Mouse (Mus musculus) heart, adult 11 months (tissue): ENCODE measurements at regions not wholly inside any gene's neighbourhood (a gene's known extent, or its start where the extent isn't known, plus 50 kb on each side); places are given as distances from the start of the nearest gene placed in this dataset.

ENCODE experiments used
- DNase-seq: peaks from one replicate; pipeline ENCODE4 v3.0.0; 2022

DNA sequence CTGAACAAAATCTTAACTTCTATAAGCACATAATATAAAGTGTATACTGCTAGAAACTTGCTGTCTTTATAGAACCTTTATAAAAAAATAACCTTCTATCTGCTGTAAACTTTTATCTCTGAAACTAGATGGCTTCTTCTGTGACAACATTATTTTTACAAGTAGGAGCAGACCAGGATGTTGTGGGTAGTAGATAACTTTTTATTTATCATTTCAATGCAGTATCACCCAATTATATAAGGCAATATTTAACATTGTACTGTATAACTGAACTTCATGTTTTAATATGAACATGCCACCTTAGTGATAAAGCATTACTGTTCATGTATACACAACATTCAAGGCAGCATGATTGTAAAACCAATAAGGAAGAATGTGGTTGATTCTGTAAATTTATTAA is 5024.1 kb upstream of the Gm7489 start:
- DNase-seq: no peak

DNA sequence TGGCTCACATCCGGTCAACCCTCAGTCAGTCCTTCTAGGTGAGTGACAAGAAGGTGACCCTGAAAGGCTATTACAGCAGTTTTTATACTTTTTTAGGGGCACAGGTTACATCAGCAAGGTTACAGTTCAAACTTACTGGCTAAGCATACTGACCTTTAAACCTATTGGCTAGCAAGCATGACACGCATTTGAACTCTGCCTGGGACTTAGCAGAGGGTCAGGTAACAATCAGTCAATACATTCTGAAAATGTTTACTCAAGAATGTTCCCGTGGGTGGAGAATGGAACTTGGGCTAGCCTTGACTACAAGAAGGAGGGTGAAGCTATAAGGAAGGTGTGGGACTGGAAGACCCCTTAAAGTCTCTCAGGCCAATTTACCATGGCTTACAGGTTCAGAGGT is 4986.2 kb upstream of the Gm7489 start:
- DNase-seq: no peak

DNA sequence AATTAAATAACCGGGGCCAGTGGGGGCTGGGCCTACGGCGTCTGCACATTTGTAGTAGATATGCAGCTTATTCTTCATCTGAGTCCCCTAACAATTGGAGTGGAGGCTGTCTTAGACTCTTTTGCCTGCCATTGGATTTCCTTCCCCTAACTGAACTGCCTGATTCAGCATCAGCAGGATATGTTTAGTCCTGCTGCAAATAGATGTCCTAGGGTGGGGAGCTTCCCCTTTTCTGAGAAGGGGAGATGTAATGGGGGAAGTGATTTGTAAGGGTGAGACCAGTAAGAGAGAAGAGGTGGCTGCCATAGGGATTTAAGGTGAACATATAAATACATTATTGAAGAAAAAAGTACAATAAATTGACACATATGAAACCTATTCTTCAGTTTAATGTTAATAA is 4980.0 kb upstream of the Gm7489 start:
- DNase-seq: no peak

DNA sequence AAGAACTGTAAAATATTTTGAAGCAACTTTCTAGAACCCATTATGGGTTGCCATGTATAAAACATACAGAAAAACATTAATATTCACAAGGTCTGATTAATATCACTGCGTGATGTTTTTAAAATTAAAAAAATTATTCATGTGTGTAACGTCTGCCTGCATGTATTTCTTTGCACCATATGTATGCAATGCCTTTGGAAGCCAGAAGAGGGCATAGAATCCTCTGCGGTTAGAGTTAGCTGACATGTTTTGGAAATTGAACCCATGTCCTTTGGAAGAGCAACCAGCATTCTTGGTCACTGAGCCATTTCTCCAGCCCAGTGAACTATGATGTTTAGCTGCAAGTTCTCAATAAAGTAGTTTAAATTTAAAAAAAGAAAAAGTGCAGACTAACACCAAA is 4958.8 kb upstream of the Gm7489 start:
- DNase-seq: no peak

DNA sequence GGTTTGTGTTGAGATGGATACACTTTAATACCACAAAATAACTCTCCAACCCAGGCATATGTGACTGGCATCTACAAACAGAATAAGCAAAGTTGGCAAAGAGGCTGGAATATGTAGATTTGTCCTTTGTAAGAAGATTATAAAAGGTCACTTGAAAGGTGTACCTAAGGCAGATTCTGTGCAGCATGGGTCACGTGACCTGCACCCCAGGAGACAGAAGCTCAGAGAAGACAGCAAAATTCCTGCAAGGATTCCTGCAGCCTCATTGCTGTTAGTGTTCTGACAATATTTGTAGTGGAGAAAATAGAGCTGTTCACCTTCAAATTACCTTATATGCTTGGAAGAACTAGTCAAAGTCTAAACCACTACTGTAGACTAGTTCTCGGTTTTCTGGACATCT is 4938.6 kb upstream of the Gm7489 start:
- DNase-seq: no peak

DNA sequence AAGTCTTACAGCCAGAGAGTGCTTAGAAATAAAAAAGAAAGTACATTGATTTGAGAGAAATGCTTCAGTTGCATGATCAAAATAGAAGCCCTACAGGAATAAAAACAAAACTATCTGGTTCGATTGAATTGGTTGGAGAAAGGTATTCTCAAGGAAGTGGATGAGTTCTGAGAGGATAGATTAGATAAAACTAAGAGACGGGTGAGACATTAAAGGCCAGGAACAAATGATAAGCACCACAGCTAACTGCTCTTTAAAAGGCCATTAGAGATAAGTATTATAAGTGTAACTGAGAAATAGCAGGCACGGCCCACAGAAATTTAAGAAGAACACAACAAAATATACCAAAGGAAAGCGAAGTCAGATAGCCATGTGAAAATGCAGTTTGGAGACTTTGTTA is 4908.5 kb upstream of the Gm7489 start:
- no peak for DNase-seq

DNA sequence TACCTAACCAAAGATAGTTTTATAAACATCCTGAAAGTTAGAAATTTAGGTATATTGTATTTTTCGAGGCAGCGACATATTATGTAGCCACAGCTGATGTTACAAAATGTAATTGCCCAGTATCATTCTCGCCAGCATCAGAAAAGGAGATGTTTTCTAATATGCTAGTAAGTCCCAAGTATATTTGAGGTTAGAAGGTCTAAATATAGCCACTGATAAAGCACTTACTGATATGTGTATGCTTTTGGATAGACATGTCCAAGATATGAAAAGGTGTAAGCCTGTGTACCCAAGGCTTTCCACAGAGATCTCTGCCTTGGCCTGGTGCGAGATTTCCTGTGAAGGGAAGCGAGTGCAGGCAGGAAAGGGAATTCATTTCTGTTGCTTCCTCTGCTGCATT is 4908.1 kb upstream of the Gm7489 start:
- DNase-seq: peak; percentile 44
